Mouse (Mus musculus) adrenal gland, postnatal 4 days (tissue): Measurements from ENCODE around the gene Zfp212. TPM values are rescaled to one million over a fixed set of nuclear protein-coding genes. Genes with fewer than 3 reads are reported as not detected.
A peak's percentile ranks its signal among the peaks of the same experiment; 100 is the strongest.
"Not testable (repeated sequence)": the region's sequence is repeated elsewhere in the genome, so short reads cannot be mapped to it uniquely, and the experiment has no call there.

Experiments used
- DNase-seq, 2 experiments: peaks; one replicate each; pipeline ENCODE4 v3.0.0; 2021 to 2022; ENCODE audit warnings: low spot score in 2 of 2, mixed read lengths in 2 of 2
- total RNA-seq, 2 experiments: library from RNA; stranded (reverse); gene quantifications; 2 replicates each; pipeline ENCODE4 v1.2.3; 2021

Gene Zfp212
- total RNA-seq, 2 experiments from 2014 or later = 26.6 to 26.8 TPM

DNA sequence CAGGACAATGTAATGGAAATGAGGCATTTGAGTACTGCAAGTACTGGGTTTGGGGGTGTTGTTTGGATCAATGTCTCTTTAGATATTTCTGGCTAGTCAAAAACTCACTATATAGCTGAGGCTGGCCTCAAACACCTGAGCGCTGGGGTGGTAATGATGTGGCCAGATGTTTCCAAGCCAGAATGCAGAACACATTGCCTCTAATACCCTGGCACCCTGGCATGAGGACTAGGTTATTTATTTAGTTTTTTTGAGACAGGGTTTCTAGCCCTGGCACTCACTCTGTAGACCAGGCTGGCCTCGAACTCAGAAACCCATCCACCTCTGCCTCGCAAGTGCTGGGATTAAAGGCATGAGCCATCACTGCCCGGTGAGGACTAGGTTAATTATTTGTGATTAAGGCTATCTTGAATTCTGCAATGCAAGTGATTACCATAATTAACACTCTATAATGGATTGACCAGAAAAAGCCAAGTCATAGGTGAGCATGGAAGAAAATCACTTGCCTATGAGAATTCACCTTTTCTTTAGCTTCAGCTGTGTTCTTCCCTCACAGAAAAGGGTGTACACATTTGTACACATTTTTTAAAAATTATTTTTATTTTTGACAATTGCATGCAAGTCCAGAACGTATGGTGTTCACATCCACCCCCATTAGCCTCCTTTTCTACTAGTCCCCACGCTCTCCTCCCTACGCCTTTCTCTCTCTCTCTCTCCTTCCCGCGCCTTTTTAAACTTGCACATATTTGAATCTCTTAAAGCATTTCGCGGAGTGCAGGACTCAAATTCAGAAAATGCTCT is 430 bp upstream of the Zfp212 start:
- no peak for DNase-seq

DNA sequence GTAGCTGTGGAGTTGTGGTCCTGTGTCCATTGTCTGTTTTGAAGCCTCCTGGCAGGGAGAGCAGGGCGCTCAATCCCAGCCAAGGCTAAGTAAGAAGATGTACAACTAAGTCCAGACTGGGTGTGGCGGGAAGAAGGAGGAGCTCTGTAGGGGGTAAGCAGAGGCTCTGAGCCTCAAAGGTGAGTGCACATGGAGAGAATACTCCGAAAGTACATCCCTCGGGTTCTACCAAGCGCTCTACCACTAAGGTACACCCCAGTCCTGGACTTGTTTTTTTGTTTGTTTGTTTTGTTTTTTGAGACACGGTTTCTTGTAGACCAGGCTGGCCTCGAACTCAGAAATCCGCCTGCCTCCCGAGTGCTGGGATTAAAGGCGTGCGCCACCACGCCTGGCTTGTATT is 22.2 kb downstream of the Zfp212 start:
- DNase-seq = no peak

DNA sequence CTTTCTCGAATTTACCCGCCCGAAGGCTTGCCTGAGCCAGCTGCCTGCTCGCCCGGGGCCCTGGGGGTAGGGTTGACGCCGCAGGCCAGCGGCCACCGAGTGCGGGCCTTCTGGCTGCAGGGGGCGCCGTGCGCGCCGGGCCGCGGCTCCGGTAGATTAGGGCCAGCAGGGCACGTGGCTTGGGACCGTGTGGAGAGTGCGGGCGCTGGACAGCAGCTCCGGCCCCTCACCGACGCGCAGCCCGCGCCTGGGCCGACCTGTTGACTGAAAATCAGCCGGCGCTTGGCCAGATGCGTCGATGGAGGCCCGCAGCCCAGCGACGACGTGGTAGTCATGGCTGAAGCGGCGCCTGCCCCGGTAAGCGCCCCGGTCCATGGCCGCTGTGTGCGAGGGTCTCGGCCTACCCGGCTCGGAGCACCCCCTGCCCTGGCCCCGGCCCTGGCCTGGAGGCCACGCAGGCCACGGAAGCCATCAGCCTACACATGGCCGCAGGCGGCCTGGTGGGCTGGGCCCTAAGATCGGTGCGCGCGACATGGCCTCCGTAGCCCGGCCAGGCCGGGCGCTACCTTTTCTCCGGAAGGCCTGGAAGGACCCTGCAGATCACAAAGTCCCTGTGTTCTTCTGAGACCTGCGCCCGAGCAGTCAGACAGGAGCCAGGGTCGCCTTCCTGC is 22.9 kb downstream of the Zfp212 start:
- peak; percentile 43 to 47 for DNase-seq

DNA sequence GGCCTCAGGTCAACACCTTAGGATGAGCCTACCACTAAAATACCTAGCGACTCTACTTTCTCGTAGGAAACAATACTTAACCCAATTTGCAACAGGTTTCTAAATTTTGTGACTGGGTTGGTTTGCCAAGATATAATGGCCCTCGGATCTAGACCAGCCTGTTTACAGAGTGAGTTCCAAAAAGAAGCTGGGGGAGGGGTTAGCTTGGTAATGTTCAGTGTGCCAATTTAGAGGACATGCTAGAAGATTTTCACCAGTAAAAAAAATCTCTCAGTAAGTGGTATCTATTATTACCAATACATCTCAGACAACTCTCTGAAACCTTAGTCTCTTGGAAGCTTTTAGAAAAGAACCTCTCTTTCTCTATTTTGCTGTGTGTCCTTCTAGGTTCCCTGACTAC is 23.4 kb downstream of the Zfp212 start:
- DNase-seq = no peak

DNA sequence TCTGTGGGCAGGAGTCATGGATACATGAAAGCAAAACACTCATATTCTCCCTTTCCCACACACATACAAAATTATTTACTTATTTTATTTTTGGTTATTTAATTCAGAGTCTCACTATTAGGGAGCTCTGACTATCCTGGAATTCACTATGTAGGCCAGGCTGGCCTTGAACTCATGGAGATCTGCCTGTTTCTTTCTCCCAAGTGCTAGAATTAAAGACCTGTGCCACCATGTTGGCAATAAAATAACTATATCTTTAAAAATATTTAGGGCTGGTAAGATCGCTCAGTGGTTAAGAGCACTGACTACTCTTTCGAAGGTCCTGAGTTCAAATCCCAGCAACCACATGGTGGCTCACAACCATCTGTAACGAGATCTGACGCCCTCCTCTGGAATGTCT is 27.1 kb downstream of the Zfp212 start:
- DNase-seq = no peak

DNA sequence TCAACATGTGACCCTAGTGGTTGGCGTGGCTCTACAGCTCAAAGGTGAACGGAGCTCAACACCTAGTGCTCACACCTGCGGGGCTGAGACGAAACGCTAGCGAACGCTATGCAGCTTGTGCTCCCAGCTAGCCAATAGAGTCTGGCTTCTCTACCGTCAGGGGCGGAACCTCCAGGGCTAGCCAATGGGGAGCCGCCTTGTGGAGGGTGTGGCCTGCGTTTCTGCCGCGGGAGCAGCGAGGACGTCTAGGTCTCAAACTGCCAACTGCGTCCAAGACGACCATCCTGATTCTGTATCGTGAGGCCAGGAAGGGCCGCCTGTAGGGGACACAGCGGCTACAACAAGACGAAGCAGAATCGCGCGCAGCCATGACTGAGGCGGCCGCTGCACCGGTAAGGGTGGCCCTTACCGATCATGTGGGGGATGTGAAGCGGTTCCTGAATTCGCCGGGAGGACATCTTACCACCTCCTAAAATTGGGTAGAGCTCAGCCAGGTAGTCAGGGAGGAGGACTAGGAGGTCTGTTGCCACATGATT is 33.0 kb downstream of the Zfp212 start, which contains the start of gene Zfp956:
Gene Zfp956 (plus strand): TSS at position 200 of the 536 bp plus-strand sequence.
- peak; percentile 80 to 87 for DNase-seq

DNA sequence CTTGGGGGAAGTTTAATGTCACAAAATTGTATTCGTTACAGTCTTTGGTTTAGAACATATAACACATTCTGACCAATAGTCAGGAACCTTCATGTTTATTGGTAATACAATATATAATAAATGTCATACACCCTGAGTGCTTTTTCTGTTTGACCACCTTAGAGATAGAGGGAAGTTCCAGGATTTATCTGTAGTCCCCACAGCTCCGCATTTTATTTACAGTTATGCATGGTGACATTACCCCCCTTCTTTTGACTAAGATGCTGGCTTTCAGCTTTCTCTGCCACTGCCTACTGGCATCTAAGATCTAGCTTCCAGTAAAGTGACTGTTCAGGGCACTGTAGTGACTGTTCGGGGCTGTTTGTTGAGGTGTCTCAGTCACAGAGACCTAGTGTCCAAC is 34.1 kb downstream of the Zfp212 start:
- DNase-seq = no peak

DNA sequence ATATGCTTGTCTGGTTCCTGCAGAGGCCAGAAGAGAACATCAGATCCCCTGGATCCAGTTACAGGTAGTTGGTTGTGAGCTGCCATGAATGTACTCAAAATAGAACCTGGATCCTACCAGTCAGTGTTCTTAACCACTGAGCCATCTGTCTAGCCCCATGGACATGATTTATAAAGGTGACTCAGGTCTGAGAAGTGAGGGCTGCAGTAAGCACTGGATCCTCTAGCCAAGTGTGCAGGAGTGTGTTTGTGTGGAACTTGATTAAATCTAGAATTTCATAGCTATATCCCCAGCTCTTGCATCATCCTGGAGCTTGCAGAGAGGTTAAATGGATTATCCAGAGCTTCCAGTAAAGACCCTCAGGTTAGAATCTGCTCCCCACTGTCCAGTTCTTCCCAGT is 37.5 kb downstream of the Zfp212 start:
- DNase-seq = no peak

DNA sequence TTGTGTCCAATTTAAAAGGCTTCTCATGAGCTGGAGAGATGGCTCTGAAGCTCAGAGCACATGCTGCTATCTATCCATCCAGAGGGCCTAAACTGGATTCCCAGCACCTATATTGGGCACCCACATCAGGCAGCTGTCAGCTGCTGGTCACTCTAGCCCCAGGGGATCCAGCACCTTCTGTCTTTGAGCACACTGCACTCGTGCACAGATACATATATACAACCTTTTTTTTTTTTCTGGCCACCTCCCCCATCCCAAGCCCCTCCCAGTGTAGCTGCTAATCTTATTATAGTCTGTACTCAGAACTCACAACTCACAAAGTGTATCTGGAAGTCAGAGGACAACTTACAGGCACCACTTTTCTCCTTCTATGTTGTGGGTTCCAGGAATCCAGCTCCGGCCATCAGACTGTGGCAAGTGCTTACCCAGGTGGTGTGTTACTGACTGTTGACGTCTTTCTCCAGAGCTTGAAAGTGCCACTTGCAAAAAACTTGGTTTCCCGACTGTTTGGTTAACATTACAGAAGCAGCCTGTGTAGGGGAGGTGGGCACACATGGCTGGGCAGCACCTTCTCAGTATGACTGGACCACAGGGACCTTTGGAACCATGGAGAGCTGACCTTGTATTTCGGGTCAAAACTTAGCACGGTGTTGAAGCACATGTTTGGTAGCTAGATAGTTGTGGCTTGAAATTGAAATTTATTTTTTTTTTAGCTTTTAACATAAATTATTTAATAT is 40.6 kb downstream of the Zfp212 start:
- no peak for DNase-seq

DNA sequence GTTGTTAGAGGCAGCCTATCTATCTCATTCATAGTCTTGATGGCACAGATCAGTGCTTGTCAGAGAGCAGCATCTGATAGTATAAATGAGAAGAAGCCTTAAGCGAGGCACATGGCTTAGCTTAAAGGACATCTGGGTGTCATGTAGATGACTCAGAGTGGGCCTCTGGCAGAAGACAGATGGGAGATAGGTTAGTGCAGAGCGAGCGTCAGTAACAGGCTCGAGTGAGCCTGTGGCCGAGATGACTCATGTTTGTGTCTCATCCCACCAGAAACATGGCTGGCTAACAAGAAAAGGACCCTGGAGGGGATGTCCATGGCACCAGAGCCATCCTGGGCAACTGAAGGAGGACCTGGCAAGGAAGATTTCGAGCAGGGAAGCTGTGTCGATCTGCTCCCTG is 42.8 kb downstream of the Zfp212 start:
- no peak for DNase-seq

DNA sequence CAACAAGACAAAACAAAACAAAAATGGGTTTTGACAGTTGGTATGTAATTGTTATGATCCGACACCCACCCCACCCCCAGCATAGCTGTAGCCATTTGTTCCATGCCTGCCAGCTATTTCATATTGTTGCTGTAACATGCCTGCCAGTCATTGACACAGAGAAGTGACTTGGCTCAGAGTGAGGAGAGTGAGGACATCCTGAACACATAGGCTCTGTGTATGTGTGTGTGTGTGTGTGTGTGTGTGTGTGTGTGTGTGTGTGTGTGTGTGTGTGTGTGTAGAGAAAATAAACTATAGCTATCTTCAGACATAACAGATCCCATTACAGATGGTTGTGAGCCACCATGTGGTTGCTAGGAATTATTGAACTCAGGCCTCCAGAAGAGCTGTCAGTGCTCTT is 47.9 kb downstream of the Zfp212 start:
- DNase-seq = not testable (repeated sequence)

DNA sequence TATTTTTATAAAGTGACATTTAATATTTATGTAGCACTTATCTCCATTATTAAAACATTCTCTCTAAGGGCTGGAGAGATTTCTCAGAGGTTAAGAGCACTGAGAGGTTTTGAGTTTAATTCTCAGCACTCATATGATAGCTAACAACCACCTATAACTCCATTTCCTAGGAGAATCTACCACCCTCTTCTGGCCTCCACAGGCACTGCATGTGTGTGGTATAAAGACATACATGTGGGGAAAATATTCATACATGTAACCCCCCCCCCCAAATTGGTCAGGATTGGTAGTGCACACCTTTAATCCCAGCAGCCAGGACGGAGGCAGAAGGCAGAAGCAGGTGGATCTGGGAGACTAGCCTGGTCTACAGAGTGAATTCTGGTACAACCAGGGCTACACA is 54.3 kb downstream of the Zfp212 start:
- DNase-seq = no peak

DNA sequence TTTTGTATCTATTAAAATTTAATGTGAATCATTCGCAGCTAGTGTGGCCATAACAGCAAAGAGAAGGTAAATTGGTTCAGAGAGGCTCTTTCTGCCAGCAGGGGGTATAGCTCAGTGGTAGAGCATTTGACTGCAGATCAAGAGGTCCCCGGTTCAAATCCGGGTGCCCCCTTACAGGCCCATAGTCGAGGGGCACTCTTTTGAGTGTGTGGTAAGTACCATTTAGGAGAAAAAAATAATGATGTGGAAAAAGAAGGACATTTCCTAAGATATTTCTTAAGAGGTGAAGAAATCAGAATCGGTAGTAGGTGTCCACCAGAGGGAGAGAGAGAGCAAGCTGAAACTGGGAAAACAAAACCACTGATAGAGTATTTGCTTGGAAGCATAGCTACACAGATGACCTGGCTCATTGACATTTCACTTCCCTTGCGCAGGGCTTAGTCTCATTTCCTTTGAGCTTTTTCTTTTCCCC is 58.7 kb downstream of the Zfp212 start:
- peak; percentile 41 to 58 for DNase-seq

Other genes with a start within 250 kb of the Zfp212 start
- gene Pdia4, start 107.0 kb upstream of the Zfp212 start, total RNA-seq = 100 to 1,000 TPM; 115 to 130 TPM
- 1 to 10 TPM; 2.1 to 2.7 TPM for gene Zfp786, start 89.6 kb upstream of the Zfp212 start, total RNA-seq
- gene Zfp398, start 84.8 kb upstream of the Zfp212 start, total RNA-seq = 10 to 100 TPM; 16.7 to 18.0 TPM
- gene Zfp282, start 43.3 kb upstream of the Zfp212 start, total RNA-seq = 10 to 100 TPM; 19.7 to 19.8 TPM
- gene Zfp956, start 32.9 kb downstream of the Zfp212 start, total RNA-seq = 10 to 100 TPM; 16.3 to 19.0 TPM
- 10 to 100 TPM; 43.3 to 44.0 TPM for gene Zfp777, start 128.4 kb downstream of the Zfp212 start, total RNA-seq
- gene Zfp746, start 166.1 kb downstream of the Zfp212 start, total RNA-seq = 10 to 100 TPM; 31.7 to 37.8 TPM